Mouse (Mus musculus) cerebellum, postnatal 4 days (tissue): ENCODE measurements around the gene Scamp5.
"Not testable (repeated sequence)": the region's sequence is repeated elsewhere in the genome, so short reads cannot be mapped to it uniquely, and the experiment has no call there.

ENCODE experiments used
- DNase-seq, 2 experiments: peaks; one replicate each; pipeline ENCODE4 v3.0.0; 2022; ENCODE audit warnings: low spot score in 2 of 2, mixed read lengths in 1 of 2

The Scamp5 gene

DNA sequence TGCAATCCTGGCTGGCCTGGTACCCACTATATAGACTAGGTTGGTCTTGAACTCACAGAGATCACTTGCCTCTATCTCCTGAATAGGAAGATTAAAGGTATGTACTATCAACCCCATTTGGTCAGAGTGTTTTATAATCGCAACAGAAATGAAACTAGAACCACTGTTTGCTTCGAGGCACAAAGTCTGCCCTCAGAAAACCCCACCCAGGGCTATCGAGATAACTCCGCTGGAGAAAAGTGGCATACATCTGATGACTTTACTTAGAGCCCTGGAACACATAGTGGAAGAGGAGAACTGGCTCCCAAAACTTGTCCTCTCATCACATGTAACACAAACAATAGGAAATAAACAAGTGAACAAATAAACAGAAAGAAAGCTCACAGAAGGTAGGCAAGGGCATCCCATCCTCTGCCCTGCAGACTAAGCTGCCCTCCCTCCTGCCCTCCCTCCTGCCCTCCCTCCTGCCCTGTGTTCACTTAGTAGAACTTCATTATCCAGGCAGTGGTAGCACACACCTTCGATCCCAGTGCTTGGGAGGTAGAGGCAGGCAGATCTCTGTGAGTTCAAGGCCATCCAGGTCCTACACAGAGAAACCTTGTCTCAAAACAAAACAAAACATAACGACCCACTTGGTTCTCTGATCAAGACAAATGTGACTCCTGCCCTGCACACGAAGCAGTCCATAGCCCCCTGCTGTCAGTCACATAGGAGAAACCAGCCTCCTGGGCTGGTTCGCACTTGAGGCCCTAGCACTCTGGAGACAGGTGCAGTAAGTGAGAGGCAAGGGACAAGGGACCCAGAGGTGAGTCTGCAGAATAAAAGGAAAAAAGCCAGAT lies 15.0 kb downstream of the Scamp5 start:
- DNase-seq = no peak

DNA sequence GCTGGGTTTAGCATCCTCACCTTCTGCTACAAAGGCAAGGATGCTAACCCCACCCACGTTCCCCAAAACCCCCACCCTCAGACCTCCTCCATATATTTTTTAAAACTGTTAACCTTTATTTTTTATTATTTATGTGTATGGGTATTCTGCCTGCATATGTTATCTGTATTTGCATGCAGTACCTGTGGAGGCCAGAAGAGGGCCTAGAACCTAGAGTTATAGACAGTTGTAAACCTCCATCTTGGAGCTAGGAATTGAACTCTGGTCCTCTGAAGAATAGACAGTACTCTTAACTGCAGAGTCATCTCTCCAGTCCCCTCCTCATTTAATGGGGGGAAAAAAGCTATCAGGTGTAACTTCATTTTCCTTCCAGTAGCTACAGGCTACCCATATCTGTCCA lies 18.1 kb downstream of the Scamp5 start:
- DNase-seq = no peak

DNA sequence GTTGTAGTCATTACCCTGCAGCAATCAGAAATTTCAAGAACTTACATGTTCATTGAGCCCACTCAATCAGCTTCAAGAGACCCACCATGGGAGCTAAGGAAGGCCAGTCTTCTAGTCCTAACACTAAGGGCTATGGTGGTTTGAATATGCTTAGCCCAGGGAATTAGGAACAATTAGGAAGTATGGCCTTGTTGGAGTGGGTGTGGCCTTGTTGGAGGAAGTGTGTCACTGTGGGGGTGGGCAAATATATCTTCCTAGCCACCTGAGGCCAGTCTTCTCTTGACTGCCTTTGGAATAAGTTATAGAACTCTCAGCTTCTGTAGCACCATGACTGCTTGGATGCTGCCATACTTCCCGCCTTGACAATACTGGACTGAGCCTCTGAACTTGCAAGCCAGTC lies 27.2 kb downstream of the Scamp5 start:
- no peak for DNase-seq

DNA sequence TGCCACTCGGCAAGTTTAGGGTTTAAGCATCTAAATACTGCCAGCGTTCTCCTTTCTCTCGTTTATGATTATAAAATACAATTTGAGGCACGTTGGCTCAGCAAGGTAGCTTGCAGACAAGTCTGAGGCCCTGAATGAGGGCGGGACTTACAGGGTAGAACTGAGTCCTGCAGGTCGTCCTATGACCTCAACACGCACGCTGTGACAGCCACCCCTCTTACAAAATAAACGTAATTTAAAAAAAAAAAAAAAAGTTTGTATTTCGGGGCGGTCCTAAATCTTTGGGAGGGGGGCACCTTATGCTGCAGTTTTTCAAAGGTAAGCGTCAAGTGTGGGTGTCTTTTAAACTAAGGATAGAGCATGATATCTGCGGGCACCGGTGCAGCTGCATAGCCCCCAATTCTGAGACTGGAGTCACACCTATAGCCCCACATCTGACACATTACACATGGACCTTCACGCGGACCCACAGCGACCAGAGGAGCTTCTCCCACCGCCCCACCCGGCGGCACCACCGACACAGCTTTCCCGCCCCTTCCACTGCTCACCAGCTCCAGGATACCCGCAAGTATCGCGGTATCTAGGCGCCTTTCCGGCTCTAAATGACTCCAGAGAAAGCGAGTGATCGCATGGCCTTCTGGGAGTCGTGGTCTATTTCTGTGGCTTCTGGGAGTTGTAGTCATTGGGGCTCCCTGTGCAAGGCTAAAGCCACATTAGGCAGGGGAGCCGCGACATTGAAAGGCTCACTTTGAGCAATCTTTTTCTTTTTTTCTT lies 28.2 kb downstream of the Scamp5 start, which contains the start of gene Ppcdc:
Gene Ppcdc (minus strand): TSS at position 603 of the 774 bp plus-strand sequence.
- peak; percentile 77 to 87 for DNase-seq

DNA sequence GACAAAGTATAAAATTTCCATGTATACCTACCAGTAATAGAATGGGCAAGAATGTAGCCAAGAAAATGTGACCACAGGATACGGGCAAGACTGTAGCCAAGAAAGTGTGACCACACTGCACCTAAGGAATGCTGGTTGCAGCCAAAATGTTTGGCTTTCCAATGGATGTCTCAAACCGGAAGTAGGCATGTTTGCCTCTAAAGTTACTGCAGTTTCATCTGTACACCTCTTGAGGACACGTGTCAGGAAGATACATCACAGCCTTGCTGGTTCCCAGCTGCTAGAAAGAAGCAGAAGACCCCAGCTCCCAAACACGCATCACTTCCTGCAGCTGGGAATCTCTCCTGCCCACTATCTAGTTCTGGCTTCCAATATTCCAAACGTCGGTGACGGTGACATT lies 28.8 kb downstream of the Scamp5 start:
- DNase-seq = no peak

DNA sequence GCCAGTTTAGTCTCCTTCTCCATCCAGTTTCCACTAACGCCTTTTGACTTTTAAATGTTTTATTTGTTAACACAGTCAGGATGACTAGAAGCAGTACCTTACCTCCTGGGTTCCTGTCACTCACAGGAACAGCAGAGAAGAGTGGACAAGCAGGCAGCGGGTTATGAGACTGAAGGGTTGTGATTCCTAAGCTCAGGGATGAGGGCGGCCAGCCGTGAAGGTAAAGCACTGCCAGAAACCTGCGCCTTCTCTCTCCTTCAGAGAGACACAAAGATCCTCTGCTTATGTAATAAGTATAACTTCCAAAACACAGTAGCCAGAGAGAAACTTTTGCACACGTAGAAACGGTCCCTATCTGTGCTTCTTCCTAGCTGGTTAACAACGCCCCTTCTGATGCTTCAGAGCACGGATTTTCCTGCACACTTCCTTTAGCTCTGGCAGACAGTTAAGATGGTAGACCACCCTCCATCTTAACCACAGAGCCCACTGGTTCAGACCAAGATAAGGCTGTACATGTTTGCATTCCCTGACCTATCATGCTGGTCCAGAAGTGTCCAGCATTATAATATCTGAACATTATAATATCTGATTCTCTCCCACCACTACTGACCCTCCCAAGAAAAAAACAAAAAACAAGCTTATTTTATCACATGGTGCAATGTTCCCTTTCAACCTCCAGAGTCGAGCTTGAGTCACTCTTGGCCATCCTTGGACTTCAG lies 29.8 kb downstream of the Scamp5 start:
- no peak for DNase-seq

DNA sequence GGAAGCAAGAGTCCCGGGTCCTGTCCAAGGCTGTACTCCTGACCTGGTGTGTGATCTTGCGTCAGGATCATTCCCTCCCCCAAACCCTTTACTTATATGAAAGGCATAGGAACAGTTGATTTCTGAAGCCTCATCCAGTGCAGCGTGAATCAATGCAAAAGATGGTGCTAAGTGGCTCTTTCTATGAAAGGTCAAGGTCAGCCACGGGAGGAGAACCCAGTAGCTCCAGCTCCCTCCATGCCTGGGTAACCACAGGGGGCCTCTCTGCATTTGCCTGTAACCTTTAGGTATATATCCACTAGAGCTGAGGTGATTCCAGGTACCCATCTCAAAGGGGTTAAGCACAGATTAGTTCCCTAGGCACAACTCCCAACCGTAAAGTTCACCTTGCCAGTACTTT lies 31.7 kb downstream of the Scamp5 start:
- no peak for DNase-seq

DNA sequence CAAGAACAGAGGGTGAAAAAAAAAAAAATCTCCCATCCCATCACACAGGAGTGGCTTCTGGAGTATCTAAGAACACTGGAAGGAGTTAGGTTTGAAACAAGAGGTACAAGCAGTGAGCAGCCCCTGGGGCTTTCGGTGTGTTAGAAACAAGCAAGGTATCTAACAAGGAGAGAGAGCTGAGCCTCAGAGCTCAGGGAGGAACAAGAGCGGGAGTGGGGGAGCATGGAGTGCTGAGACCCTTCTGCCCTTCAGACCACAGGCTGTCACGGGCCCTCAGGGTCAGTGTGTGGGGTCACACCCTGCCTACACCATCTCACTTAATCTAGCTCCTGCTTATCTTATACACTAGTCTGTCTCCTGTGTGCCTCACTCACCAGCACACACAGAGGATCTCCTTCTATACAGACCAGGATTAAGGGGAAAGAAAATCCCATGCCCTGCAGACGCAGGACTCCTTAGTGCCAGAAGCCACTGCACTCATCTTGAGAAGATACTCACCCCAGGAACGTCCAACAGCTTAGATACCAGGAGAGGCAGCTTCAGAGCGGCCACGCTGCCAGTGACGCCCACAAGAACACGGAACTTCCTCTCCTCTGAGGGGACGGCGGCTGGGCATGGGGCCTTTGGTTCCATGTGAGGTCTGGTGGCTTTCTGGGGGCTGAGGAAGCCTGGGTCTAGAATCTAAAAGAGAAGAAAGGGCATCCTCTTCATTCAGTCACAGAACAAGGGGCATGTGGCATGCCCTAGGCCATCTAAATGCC lies 33.3 kb downstream of the Scamp5 start:
- DNase-seq = no peak

DNA sequence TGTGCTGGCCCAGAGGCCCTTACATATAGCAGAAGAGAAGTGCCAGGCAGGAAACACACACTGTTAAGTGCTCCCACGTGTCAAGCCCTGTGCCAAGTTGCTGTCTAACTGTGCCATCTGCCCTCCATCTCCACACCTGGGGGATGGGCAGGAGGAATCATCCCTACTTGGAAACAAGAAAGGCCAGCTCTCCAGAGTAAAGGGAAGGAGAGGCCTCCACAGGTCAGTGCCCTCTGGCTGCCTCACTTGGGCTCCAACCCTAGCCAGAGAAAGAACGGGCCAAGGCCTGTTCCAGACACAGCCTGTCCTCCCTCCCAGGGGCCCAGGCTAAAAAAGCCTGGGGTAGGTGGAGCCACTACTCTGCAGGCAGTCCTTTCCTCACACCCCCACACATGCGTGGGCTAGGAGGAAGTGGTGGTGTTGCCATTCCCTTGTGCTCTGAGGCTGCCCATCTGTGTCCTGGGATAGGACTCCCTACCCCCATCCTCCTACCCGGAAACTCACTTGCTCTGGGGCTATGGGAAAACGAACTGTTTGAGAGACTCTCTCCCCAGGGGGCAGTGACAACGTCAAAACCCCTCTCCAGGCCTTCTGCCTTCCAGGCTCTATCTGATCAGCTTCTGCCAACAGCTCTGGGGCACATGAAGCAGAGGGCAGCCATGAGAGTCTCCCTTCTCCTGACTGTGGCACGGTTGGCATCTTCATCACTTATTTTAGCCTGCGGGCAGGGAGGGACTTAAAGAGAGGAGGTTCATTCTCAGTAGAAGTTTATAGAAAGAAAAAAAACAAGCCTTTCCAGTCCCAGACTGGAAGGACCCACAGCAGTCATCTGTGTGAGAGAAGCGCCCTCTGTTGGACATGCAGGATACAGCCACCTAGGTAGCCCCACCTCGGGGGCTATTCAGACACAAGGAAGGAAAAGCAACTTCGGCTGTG lies 34.5 kb downstream of the Scamp5 start:
- DNase-seq = peak; percentile 66 to 83

DNA sequence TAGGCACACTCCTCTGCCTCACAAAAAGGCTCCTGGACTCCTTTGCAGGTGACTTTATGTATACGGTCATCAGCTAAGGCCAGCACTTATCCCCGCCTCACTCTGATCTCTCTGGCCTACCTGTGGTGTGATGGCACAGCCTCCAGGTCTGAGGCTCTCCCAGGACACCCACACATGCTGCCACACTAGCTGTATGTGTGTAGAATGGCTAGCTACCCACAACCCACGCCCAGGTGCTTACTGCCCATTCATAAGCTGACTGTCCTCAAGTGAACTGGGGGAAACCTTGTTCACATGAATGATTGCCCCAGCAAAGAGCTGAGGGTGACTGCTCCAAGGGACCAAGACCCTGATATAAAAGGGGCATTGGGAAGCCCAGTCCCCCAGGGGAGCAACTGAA lies 35.4 kb downstream of the Scamp5 start:
- no peak for DNase-seq

DNA sequence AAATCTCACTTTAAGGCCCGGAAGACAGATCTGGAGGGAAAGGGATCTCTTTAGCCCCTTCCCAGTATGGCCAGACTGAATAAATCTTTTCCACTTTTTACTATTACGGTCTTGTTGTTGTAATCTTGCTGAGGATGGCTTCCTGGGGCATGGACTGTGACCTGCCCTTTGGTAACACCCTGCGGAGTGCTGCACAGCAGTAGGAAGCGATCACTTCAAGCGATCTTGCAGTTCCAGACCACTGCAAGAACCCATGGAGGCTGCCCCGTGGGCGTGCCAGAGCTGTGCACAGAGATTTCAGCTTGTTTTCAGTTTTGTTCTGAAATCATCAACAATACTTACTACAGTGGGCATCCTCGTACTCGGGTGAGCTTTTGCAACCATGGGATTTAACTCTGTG lies 36.7 kb downstream of the Scamp5 start:
- DNase-seq = no peak

DNA sequence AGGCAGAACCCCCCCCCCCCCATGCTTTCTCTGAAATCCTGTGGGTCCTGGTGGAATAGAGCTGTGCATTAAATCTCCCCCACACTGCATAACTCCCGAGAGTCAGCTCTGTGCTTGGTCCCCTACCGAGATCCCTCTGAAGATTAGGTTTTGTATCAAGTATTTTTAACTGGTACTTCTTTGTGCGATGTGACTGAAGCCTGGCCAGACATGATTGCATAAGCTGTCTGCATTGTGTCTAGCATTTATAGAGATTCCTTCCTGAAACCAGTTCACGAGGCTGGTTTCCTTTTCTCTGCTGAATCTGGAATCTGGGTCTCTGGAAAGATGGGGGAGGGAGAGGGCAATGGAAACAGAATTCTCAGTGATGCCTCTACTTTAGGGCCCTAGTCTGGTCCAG lies 39.5 kb downstream of the Scamp5 start:
- no peak for DNase-seq

DNA sequence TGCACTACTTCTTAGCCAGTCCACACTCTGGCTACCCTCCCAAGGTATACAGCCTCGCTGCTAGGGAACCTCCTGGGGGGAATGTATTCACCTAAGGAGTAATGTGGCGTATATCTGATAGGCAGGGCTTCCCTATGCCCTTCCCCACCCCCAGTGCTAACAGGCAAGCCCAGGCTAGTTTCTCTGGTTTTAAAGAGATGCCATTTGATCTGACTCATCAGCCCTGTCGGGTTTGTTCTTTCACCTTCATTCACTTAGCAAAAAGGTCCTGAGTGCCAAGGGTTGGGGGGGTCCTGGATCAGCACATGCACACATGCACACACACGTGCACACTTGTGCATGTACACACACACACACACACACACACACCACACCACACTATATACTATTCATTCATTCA lies 39.9 kb downstream of the Scamp5 start:
- DNase-seq = no peak

DNA sequence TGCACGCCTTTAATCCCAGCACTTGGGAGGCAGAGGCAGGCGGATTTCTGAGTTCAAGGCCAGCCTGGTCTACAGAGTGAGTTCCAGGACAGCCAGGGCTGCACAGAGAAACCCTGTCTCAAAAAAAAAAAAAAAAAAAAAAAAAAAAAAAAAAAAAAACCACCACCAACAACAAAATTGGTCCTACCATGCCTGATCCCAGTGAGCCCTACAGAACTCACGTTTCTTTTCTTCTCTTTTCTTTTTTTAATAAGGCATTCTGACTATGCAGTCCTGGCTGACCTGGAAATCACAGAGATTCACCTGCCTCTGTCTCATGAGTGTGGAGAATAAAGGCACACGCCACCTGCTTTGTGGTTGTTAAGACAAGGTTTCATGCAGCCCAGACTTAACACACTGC lies 40.7 kb downstream of the Scamp5 start:
- not testable (repeated sequence) for DNase-seq

DNA sequence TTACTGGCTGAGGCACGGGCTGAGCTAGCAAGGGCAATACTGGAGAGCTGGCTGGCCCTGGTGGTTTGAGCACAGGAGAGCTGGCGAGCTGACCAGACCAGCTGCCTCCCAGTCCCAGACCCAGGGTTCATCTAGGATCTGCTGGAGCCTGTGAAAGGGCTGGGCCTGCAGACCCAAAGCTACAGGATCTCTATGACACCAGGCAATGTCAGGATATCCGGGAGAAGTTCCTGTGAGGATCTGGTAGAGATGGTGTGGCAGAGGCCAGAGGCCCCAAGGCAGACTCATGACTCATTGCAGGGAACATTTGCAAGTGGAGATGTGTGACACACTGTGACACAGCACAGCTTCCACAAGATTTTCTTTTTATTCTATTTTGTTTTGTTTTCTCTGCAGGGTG lies 42.7 kb downstream of the Scamp5 start:
- no peak for DNase-seq

DNA sequence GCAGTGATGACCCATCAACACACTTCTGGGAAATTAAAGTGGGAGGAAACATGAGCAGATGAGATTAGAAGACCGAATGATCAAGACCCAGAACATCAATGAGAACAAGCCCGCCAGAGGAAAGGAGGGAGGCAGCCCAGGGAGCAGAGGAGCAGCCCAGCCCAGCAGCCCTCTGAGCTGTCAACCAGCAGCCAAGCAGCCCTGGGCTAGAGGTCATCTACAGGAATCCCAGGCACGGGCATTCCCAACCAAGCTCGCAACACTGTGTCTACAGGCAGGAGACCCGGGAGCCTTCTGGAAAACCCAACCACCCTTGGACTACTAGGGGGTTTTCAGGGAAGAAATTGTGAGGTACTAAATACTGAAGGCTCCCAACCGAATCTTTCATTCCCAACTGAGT lies 43.8 kb downstream of the Scamp5 start:
- DNase-seq = no peak

DNA sequence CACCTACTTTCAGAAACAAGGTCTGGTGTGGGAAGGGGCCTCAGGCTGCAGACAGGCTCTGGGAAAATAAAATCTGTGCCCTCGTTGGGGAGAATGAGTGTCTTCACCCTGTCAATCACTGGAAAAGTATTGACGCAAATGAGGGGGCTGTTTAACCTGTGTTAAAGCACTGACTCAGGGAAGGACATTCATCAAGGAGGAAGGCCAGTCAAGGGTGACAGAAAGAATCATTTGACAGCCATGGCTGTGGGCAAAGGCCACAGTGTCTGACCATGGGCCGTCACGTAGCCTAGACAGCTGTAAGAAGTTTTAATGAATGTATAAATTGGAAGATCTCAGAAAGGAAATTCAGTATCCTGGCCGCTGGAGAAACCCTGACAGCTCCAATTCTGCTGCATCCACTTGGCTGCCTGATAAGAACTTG lies 46.2 kb downstream of the Scamp5 start:
- no peak for DNase-seq

DNA sequence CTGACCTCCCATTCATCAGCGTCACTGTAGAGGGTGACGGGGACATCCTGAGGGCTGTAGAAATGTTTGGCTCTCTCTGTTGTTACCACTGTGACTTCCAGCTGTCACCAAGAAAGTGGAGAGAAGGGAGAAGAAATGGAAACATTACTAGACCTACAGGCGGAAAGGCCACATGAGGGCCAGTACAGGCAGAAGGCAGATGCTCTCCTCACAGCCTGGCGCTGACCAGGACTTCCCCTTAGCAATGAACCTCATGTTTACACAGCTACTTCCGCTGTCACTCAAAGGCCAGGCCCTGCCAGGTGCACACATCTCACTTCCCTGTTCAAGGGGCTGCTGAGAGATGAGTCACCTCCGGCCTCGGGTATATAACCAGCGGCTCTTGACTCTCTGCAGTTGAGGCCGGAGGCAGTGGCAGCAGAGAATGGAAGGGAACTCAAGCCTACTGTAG lies 46.7 kb downstream of the Scamp5 start:
- no peak for DNase-seq

DNA sequence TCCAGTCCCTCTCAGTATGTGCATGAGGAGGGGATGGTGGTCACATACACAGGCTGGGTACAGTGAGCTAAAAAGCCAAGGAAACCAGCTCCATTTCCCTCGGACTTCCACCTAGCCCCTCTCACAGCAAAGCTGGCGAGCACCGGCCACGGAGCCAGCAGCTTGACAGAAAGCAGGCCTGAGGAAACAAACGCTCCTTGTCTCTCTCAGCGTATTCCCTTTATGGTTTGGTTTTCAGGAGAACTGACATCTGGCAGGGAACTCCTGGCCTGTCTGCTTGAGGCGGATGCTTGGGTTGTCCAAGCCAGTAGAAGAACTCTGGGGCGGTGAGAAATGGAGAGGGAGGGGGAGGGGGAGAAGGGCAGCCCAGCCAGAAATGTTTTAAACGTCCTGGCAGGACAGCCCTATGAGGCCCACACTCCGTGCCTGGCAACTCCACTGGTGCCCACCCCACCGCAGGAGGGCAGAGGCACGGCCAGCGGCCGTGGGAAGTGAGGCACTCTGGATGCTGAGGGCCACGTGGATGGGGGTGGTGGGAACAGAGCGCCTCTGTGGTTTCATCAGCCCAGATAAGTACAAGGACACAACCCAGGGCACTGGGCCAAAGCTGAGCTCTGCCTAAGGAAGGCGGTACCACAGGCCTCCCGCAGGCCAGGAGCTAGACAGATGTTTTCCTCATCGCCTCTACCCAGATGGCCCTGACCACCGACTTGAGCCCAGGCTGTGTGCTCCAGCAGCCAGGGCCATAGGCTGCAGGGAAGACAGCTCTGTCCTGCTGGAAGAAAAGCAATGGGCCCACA lies 47.3 kb downstream of the Scamp5 start:
- peak; percentile 49 to 71 for DNase-seq
